ENCODE assay signal across 27 mouse cellular contexts in the genomic region with DNA sequence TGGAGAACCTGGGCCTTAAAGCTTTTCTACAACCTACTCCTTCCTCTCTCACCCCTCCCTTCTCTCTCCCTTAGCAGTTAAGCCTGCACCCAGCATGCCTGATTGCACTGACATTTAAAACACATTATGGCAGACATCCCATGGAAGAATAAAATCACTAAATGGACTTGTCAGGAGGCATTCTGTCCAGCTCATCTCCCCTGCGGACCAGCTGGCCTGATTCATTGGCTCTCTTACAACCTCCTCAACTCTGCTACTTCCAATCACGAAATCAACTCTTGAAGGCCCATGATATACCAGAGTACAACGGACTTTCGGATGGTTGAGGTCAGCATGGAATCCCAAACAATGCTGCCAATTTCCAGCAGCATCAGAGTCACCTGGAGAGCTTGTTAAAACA.
DNase-seq lines count a peak whose midpoint lies in the region; ATAC-seq lines count a peak whose summit lies in the region.
"Had no signal": no experiment of that assay in that cellular context is flagged by ENCODE, and none has a peak within 500 bp of the region (broad histone marks: within the 10 kb centered on the region; RNA-seq: fewer than 3 reads in every experiment).

No protein-coding gene starts in this region.

- 78% methylated on average over 4 of the region's 4 CpGs for WGBS in embryonic facial prominence, embryonic 14.5 days

- peak; percentile 29 to 48 for DNase-seq in cerebellum, postnatal 14 days
- DNase-seq in cerebellum, adult 18-20 months: no peak
- DNase-seq in gastrocnemius, postnatal 25 days: peak; percentile 15
- no peak for DNase-seq in gastrocnemius, postnatal 14 days
- peak; percentile 96 for DNase-seq in Muller cell, postnatal 12 days (ENCODE audit: inconsistent ontology term)
- peak; percentile 22 for DNase-seq in embryonic facial prominence, embryonic 14.5 days (ENCODE audit: low spot score)
- DNase-seq in right cerebral cortex, postnatal 4 days: no peak
- no peak for DNase-seq in heart, postnatal 4 days
- DNase-seq: adrenal gland, postnatal 25 days; heart, adult 2 months; kidney, adult 9 months; kidney, postnatal 10 days; layer of hippocampus, postnatal 36 days; liver; lung, adult 2 months; lung, postnatal 10 days had no signal

- no peaks in the 10 kb centered on the region for H3K9me3 ChIP-seq in embryonic facial prominence, embryonic 14.5 days (ENCODE audit: control insufficient read depth, low read length)
- H3K9me3 ChIP-seq: forebrain, embryonic 10.5 days; heart, embryonic 12.5 days; hindbrain, embryonic 10.5 days; midbrain, embryonic 13.5 days; neural tube, embryonic 15.5 days; stomach, embryonic 15.5 days had no signal

- no peaks in the 10 kb centered on the region for H3K4me1 ChIP-seq in embryonic facial prominence, embryonic 14.5 days (ENCODE audit: control insufficient read depth, insufficient read depth, low read length)
- H3K4me1 ChIP-seq: forebrain, embryonic 10.5 days; hindbrain, embryonic 10.5 days; midbrain, embryonic 13.5 days; neural tube, embryonic 15.5 days; stomach, embryonic 15.5 days had no signal

- H3K27me3 ChIP-seq in embryonic facial prominence, embryonic 14.5 days (replicated peaks; ENCODE audit: control insufficient read depth, insufficient read depth, low read length): no peaks in the 10 kb centered on the region
- H3K27me3 ChIP-seq: heart, embryonic 12.5 days; midbrain, embryonic 13.5 days; neural tube, embryonic 15.5 days; stomach, embryonic 15.5 days had no signal

- H3K9ac ChIP-seq in embryonic facial prominence, embryonic 14.5 days (ENCODE audit: low read depth, low read length): no peak overlapping the region
- H3K9ac ChIP-seq: heart, embryonic 12.5 days; liver, embryonic 14.5 days; midbrain, embryonic 13.5 days; neural tube, embryonic 15.5 days; stomach, embryonic 15.5 days had no signal

- no peak overlapping the region for H3K4me3 ChIP-seq in embryonic facial prominence, embryonic 14.5 days (ENCODE audit: low read depth, low read length)
- H3K4me3 ChIP-seq: forebrain, embryonic 10.5 days; heart, adult 2 months; heart, embryonic 12.5 days; hindbrain, embryonic 10.5 days; midbrain, embryonic 13.5 days; neural tube, embryonic 15.5 days; stomach, embryonic 15.5 days had no signal

- no peak overlapping the region for H3K27ac ChIP-seq in embryonic facial prominence, embryonic 14.5 days (replicated peaks; ENCODE audit: low read depth, low read length)
- H3K27ac ChIP-seq: forebrain, embryonic 10.5 days; heart, adult 2 months; hindbrain, embryonic 10.5 days; liver, embryonic 14.5 days; macrophage; midbrain, embryonic 13.5 days; neural tube, embryonic 15.5 days; stomach, embryonic 15.5 days had no signal

- H3K4me2 ChIP-seq in embryonic facial prominence, embryonic 14.5 days (ENCODE audit: low read depth, low read length): no peak overlapping the region
- H3K4me2 ChIP-seq: heart, embryonic 12.5 days; midbrain, embryonic 13.5 days; neural tube, embryonic 15.5 days; stomach, embryonic 15.5 days had no signal

- ATAC-seq in embryonic facial prominence, embryonic 14.5 days (ENCODE audit: low read depth): peak; percentile 63; the same call in 1 of the 2 replicates
- ATAC-seq: CD4-positive, CD25-positive, alpha-beta regulatory T cell, adult 4 months; forebrain, embryonic 16.5 days; intestine, postnatal 0 days; midbrain, embryonic 13.5 days had no signal

- no peaks in the 10 kb centered on the region for H3K36me3 ChIP-seq in embryonic facial prominence, embryonic 14.5 days (ENCODE audit: control insufficient read depth, insufficient read depth, low read length)
- H3K36me3 ChIP-seq: forebrain, embryonic 10.5 days; heart, embryonic 12.5 days; hindbrain, embryonic 10.5 days; midbrain, embryonic 13.5 days; neural tube, embryonic 15.5 days; stomach, embryonic 15.5 days had no signal

- intact Hi-C loops in gastrocnemius, postnatal 14 days (cut with DNase I; ENCODE audit: low total_unique reads): no loop called here

Comparison
In these comparisons a context has a peak if more than half of its experiments do, and no peak if none do; other contexts are left out.
1. DNase-seq: peak in cerebellum, postnatal 14 days (2 of 2), gastrocnemius, postnatal 25 days (single experiment), Muller cell, postnatal 12 days (single experiment) and embryonic facial prominence, embryonic 14.5 days (single experiment); none in cerebellum, adult 18-20 months (0 of 2), gastrocnemius, postnatal 14 days (single experiment), right cerebral cortex, postnatal 4 days (single experiment) and heart, postnatal 4 days (single experiment).